Mouse (Mus musculus) liver, embryonic 13.5 days (tissue): ENCODE measurements at regions not wholly inside any gene's neighbourhood (a gene's known extent, or its start where the extent isn't known, plus 50 kb on each side); places are given as distances from the start of the nearest gene placed in this dataset.

Source experiments
- ATAC-seq: fragments of 200-750 bp; cut with Nextera tagmentation; 2 replicates; pipeline ENCODE4 v1.8.0; 2017; ENCODE audit warnings: low read depth, mild to moderate bottlenecking, moderate number of reproducible peaks, moderate library complexity
- DNase-seq: peaks from one replicate; pipeline ENCODE4 v3.0.0; 2022
- H3K27ac ChIP-seq: fragments of 300-500 bp; sonication (generic); 2 replicates; pipeline ENCODE4 v1.5.1; 2015; ENCODE audit warnings: moderate library complexity, mild to moderate bottlenecking, inconsistent platforms
- H3K27me3 ChIP-seq: fragments of 300-500 bp; sonication (generic); 2 replicates; pipeline ENCODE4 v1.6.1; 2015; ENCODE audit warnings: mild to moderate bottlenecking, inconsistent platforms
- H3K36me3 ChIP-seq: fragments of 300-500 bp; sonication (generic); 2 replicates; pipeline ENCODE4 v1.6.1; 2015; ENCODE audit warnings: mild to moderate bottlenecking, inconsistent platforms
- H3K4me1 ChIP-seq: fragments of 300-500 bp; sonication (generic); replicated peaks from 2 replicates; pipeline ENCODE4 v1.6.1; 2015; ENCODE audit warnings: inconsistent platforms
- H3K4me2 ChIP-seq: fragments of 300-500 bp; sonication (generic); 2 replicates; pipeline ENCODE4 v1.6.1; 2015; ENCODE audit warnings: inconsistent platforms, mild to moderate bottlenecking, moderate library complexity
- H3K4me3 ChIP-seq: fragments of 300-500 bp; sonication (generic); replicated peaks from 2 replicates; pipeline ENCODE4 v1.5.1; 2015; ENCODE audit warnings: mild to moderate bottlenecking, inconsistent platforms
- H3K9ac ChIP-seq: fragments of 300-500 bp; sonication (generic); 2 replicates; pipeline ENCODE4 v1.6.1; 2015; ENCODE audit warnings: mild to moderate bottlenecking, inconsistent platforms
- H3K9me3 ChIP-seq: fragments of 300-500 bp; sonication (generic); replicated peaks from 2 replicates; pipeline ENCODE4 v1.6.1; 2016; ENCODE audit warnings: inconsistent platforms
- WGBS: fragments of 180-500 bp; shearing (Covaris S2); methylation state at CpG from one replicate; pipeline ENCODE4 v1.1.7; 2015; ENCODE audit not compliant: insufficient replicate concordance; 5-methylcytosine and 5-hydroxymethylcytosine counted together

- 34% methylated on average over 1 of the region's 1 CpGs for WGBS
- no peak for DNase-seq
- no peak overlapping the region for H3K9ac ChIP-seq
- no peak overlapping the region for H3K27ac ChIP-seq
- no peaks in the 10 kb centered on the region for H3K4me1 ChIP-seq
- H3K4me2 ChIP-seq, result no peak overlapping the region
- H3K9me3 ChIP-seq, result no peaks in the 10 kb centered on the region
- no peaks in the 10 kb centered on the region for H3K27me3 ChIP-seq
- no peaks in the 10 kb centered on the region for H3K36me3 ChIP-seq
- ATAC-seq, result no peak
- H3K4me3 ChIP-seq, result no peak overlapping the region
These were observed 647.9 kb upstream of the Kirrel3 start for GRCm38 (mm10) chr9:33837666-33838380.

GRCm38 (mm10) chr9:33849623-33850022 is 636.1 kb upstream of the Kirrel3 start:
- no peak overlapping the region for H3K4me2 ChIP-seq
- WGBS, result 74% methylated on average over 5 of the region's 5 CpGs
- no peaks in the 10 kb centered on the region for H3K27me3 ChIP-seq
- no peaks in the 10 kb centered on the region for H3K36me3 ChIP-seq
- no peak overlapping the region for H3K4me3 ChIP-seq
- no peaks in the 10 kb centered on the region for H3K9me3 ChIP-seq
- H3K4me1 ChIP-seq, result no peaks in the 10 kb centered on the region
- DNase-seq (no peak), ATAC-seq (no peak)
- no peak overlapping the region for H3K9ac ChIP-seq
- H3K27ac ChIP-seq, result no peak overlapping the region

- no peak for ATAC-seq
These were observed 635.7 kb upstream of the Kirrel3 start for GRCm38 (mm10) chr9:33850024-33850423.

GRCm38 (mm10) chr9:33850993-33851392 is 634.7 kb upstream of the Kirrel3 start:
- no peaks in the 10 kb centered on the region for H3K9me3 ChIP-seq
- H3K4me1 ChIP-seq, result no peaks in the 10 kb centered on the region
- H3K27me3 ChIP-seq, result no peaks in the 10 kb centered on the region
- H3K4me3 ChIP-seq, result no peak overlapping the region
- no peak overlapping the region for H3K9ac ChIP-seq
- DNase-seq (no peak), ATAC-seq (no peak)
- no peaks in the 10 kb centered on the region for H3K36me3 ChIP-seq
- no peak overlapping the region for H3K27ac ChIP-seq
- no peak overlapping the region for H3K4me2 ChIP-seq

More at GRCm38 (mm10) chr9:33850024-33850423, 635.7 kb upstream of the Kirrel3 start:
- DNase-seq, result no peak
- Histone ChIP-seq H3K4me1 (no peaks in the 10 kb centered on the region), H3K4me2 (no peak overlapping the region), H3K27me3 (no peaks in the 10 kb centered on the region), H3K9me3 (no peaks in the 10 kb centered on the region), H3K9ac (no peak overlapping the region), H3K4me3 (no peak overlapping the region), H3K27ac (no peak overlapping the region), H3K36me3 (no peaks in the 10 kb centered on the region)
- 68% methylated on average over 7 of the region's 7 CpGs for WGBS

GRCm38 (mm10) chr9:33856169-33856568 is 629.5 kb upstream of the Kirrel3 start:
- ATAC-seq, result no peak
- Histone ChIP-seq H3K4me3 (no peak overlapping the region), H3K9me3 (no peaks in the 10 kb centered on the region), H3K4me2 (no peak overlapping the region), H3K36me3 (no peaks in the 10 kb centered on the region), H3K27me3 (no peaks in the 10 kb centered on the region), H3K27ac (no peak overlapping the region), H3K9ac (no peak overlapping the region), H3K4me1 (no peaks in the 10 kb centered on the region)
- DNase-seq, result no peak
- whole genome bisulfite sequencing, result 27% methylated on average over 2 of the region's 2 CpGs

GRCm38 (mm10) chr9:33858511-33858910 is 627.2 kb upstream of the Kirrel3 start:
- Histone ChIP-seq H3K9me3 (no peaks in the 10 kb centered on the region), H3K27ac (no peak overlapping the region), H3K4me2 (no peak overlapping the region), H3K9ac (no peak overlapping the region), H3K4me3 (no peak overlapping the region), H3K27me3 (no peaks in the 10 kb centered on the region), H3K4me1 (no peaks in the 10 kb centered on the region), H3K36me3 (no peaks in the 10 kb centered on the region)
- ATAC-seq (no peak), DNase-seq (no peak)
- 48% methylated on average over 5 of the region's 5 CpGs for WGBS

GRCm38 (mm10) chr9:33868666-33869065 is 617.0 kb upstream of the Kirrel3 start:
- H3K27ac ChIP-seq, result no peak overlapping the region
- 55% methylated on average over 5 of the region's 5 CpGs for WGBS
- ATAC-seq (no peak), DNase-seq (no peak)
- no peaks in the 10 kb centered on the region for H3K27me3 ChIP-seq
- no peak overlapping the region for H3K4me2 ChIP-seq
- no peaks in the 10 kb centered on the region for H3K4me1 ChIP-seq
- H3K9ac ChIP-seq, result no peak overlapping the region
- no peaks in the 10 kb centered on the region for H3K36me3 ChIP-seq
- no peaks in the 10 kb centered on the region for H3K9me3 ChIP-seq
- H3K4me3 ChIP-seq, result no peak overlapping the region

GRCm38 (mm10) chr9:33887279-33887678 is 598.4 kb upstream of the Kirrel3 start:
- no peak overlapping the region for H3K9ac ChIP-seq
- H3K4me2 ChIP-seq, result no peak overlapping the region
- WGBS, result 65% methylated on average over 2 of the region's 2 CpGs
- no peaks in the 10 kb centered on the region for H3K9me3 ChIP-seq
- H3K36me3 ChIP-seq, result no peaks in the 10 kb centered on the region
- ATAC-seq, result no peak
- H3K27ac ChIP-seq, result no peak overlapping the region
- no peak overlapping the region for H3K4me3 ChIP-seq
- H3K4me1 ChIP-seq, result no peaks in the 10 kb centered on the region
- H3K27me3 ChIP-seq, result no peaks in the 10 kb centered on the region
- DNase-seq, result no peak

- Histone ChIP-seq H3K4me2 (no peak overlapping the region), H3K4me1 (no peaks in the 10 kb centered on the region), H3K9me3 (no peaks in the 10 kb centered on the region), H3K9ac (no peak overlapping the region), H3K27me3 (no peaks in the 10 kb centered on the region), H3K4me3 (no peak overlapping the region), H3K36me3 (no peaks in the 10 kb centered on the region), H3K27ac (no peak overlapping the region)
- DNase-seq (no peak), ATAC-seq (no peak)
- 28% methylated on average over 3 of the region's 3 CpGs for WGBS
These were observed 593.7 kb upstream of the Kirrel3 start for GRCm38 (mm10) chr9:33892001-33892400.

- 57% methylated on average over 10 of the region's 10 CpGs for WGBS
- H3K27ac ChIP-seq, result no peak overlapping the region
- H3K4me2 ChIP-seq, result no peak overlapping the region
- H3K4me1 ChIP-seq, result no peaks in the 10 kb centered on the region
- no peak for ATAC-seq
- no peak overlapping the region for H3K4me3 ChIP-seq
- no peaks in the 10 kb centered on the region for H3K36me3 ChIP-seq
- no peak overlapping the region for H3K9ac ChIP-seq
- H3K9me3 ChIP-seq, result no peaks in the 10 kb centered on the region
- H3K27me3 ChIP-seq, result no peaks in the 10 kb centered on the region
- no peak for DNase-seq
These were observed 584.2 kb upstream of the Kirrel3 start for GRCm38 (mm10) chr9:33901313-33902076.

GRCm38 (mm10) chr9:33903991-33904570 is 581.6 kb upstream of the Kirrel3 start:
- Histone ChIP-seq H3K9me3 (no peaks in the 10 kb centered on the region), H3K27me3 (no peaks in the 10 kb centered on the region), H3K27ac (no peak overlapping the region), H3K4me1 (no peaks in the 10 kb centered on the region), H3K9ac (no peak overlapping the region), H3K4me2 (no peak overlapping the region), H3K4me3 (no peak overlapping the region), H3K36me3 (no peaks in the 10 kb centered on the region)
- DNase-seq (no peak), ATAC-seq (no peak)
- WGBS, result 62% methylated on average over 5 of the region's 5 CpGs
